Mouse (Mus musculus) cerebellum, adult 18-20 months (tissue): ENCODE measurements at regions not wholly inside any gene's neighbourhood (a gene's known extent, or its start where the extent isn't known, plus 50 kb on each side); places are given as distances from the start of the nearest gene placed in this dataset.

Source experiments
- DNase-seq, 2 experiments: peaks; one replicate each; pipeline ENCODE4 v3.0.0; 2021

GRCm38 (mm10) chr12:12814693-12815092 lies 127.0 kb downstream of the Mycn start:
- DNase-seq: no peak

DNA sequence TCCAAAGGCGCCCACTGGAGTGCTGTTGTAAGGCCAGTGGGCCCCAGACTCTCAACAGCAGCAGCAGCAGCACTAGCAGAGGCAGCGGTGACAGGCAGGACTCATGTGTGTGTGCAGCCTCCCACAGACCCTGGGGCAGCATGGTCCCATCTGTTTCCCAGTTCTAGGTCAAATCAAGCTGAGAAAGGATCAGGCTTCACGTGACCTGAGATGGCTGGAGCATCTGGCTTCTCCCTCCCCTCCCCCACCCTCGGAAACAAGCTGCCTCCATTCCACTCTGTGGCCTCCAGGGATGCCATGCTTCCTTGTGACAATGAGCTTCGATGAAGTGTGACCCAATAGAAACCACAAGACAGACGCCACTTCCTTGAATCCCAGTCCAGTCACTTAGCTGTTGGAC lies 128.8 kb downstream of the Mycn start:
- DNase-seq: no peak

GRCm38 (mm10) chr12:12810943-12811342 lies 130.8 kb downstream of the Mycn start:
- no peak for DNase-seq

DNA sequence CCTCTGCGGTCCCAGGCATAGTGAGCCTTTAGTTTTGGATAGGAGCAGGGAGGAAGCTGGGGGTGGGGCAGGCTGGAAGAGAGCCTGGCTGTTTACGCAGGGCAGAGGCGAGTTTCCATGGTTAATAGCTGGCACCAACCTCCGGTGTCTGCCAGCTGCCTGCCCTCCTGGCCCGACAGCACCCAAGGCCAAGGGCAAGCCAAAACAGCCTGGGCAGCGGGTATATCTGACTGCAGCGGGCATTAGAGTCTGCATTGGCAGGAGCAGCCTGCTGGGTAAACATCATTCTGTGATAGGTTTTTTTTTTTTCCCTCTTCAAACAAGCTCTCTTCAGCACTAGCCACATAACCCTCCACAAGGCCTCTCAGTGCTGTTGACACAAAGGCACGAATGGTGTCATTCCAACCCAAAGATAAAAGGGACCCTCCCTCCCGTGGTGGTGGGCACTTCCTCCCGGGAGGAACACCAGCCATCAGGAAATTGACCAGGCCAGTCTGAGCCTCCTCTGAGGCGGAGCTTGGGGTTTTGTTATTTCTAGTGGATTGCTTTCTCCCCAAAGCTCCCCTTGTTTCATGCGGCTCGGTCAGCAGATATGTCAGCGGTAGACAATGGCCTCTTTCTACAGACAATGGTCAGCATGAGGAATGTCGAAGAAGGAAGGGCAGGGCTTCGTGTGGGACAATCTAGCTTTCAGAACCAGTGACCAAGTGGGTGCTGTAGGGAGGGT lies 131.4 kb downstream of the Mycn start:
- DNase-seq: peak; percentile 20 to 28

- no peak for DNase-seq
Observed at GRCm38 (mm10) chr12:12808120-12808519, 133.6 kb downstream of the Mycn start.

- DNase-seq: no peak
Observed at GRCm38 (mm10) chr12:12803602-12804001, 138.1 kb downstream of the Mycn start.

GRCm38 (mm10) chr12:12802396-12802795 lies 139.3 kb downstream of the Mycn start:
- no peak for DNase-seq

DNA sequence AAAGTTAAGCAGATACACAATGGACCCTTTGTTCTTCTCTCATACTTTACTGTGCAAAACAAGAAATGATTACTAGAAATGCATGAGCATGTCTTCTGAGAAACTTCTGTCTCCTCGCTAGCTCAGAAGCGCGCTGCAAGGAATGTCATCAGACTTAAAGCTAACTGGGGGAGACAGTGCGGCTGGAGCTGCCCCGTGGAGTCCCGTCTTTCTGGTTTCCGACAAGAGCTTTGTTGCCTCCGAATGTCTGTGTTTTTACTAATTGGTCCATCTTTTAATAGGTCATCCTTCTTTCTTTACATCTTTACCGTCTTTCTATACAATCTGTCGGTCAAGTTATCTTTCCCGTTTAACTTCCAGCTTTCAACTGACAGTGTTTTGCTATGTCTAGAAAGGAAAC lies 140.0 kb downstream of the Mycn start:
- DNase-seq: no peak

DNA sequence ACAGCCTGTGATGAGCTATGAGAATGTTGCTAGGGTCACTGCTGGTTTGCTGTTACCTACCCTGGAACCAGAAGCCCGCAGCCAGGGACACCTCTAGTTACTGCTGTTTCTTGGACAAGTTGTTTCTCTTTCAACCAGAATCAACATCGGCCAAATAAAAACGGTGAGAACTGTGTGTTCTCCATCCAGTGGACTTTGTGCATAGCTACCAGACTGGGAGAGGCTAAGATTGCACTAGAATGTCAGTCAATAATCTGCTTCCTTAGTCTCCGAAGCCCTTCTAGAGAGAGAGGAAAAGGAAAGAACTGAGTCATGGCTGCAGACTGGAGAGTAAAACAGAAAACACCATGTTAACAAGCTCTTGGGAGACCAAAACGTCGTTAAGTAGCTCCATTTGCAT lies 141.6 kb downstream of the Mycn start:
- no peak for DNase-seq

DNA sequence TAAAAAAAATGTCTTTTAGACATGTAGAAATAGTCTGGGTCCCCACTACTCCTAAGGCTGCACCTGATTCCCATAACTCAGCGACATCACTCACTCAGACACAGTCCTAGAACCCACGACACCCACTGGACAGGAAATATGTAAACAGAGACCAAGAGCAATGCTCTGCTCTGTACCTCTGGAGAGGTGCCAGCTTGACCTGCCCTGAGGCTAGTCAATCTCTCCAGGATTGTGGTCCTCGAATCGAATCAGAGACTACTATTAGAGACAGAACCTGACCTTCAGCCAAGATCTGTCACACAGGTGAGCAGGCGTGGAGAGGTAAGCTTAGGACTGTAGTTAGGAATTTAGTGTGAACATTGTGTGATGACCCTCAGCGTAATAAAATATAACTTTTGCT lies 152.7 kb downstream of the Mycn start:
- no peak for DNase-seq

GRCm38 (mm10) chr12:12788263-12788852 lies 153.4 kb downstream of the Mycn start:
- DNase-seq: no peak

- no peak for DNase-seq
Observed at GRCm38 (mm10) chr12:12787608-12788262, 154.0 kb downstream of the Mycn start.

- no peak for DNase-seq
Observed at GRCm38 (mm10) chr12:12787161-12787560, 154.6 kb downstream of the Mycn start.

GRCm38 (mm10) chr12:12783699-12784605 lies 157.8 kb downstream of the Mycn start:
- no peak for DNase-seq

- no peak for DNase-seq
Observed at GRCm38 (mm10) chr12:12781526-12781925, 160.2 kb downstream of the Mycn start.

DNA sequence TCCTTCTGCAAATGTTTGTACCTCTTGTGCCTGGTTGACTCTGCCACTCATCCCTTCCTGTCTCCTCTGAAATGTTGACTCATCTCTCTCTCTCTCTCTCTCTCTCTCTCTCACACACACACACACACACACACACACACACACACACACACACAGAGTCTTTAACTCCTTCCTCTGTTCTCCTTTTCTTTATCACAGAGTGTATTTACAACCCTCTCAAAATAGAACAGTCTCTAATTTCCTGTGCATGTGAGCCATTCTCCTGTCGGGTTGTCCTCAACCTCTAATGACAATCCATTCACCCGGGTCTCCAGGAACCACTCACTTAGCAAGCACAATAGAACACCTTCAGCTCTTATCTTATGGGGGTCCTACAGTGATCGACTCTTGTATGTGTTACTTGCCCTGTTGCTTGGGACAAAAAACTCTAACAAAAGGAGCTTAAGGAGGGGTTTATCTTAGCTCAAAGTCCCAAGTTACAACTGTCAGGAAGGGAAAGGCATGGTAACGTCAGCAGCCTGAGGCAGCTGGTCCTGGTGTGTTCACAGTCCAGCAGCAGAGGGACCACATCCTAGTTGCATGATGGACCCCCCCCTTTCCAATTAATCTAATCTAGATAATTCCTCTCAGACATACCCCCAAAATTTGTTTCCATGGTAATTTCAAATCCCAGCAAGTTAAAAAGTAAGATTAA lies 163.0 kb downstream of the Mycn start:
- no peak for DNase-seq

- no peak for DNase-seq
Observed at GRCm38 (mm10) chr12:12777422-12777821, 164.3 kb downstream of the Mycn start.

- no peak for DNase-seq
Observed at GRCm38 (mm10) chr12:12776783-12777182, 164.9 kb downstream of the Mycn start.

DNA sequence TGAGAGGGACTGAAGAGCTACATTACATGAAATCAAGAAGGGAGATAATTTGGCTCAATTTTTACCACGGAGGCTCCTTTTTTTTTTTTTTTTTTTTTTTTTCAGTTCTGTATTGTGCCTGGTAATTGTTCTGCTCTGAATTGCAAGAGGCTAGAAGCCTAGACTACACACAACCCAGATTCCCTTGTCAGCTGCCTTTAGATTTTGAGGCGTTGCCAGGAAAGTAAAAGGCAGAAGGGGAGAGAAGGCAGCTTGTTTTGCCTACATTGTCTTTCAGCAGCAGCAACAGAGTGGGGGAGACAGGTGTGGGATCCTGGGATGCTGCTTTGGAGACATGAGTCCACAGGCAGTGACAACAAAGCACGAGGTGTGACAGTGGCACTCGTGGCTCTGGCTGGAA lies 170.7 kb downstream of the Mycn start:
- no peak for DNase-seq

GRCm38 (mm10) chr12:12766510-12767304 lies 175.0 kb downstream of the Mycn start:
- DNase-seq: no peak

DNA sequence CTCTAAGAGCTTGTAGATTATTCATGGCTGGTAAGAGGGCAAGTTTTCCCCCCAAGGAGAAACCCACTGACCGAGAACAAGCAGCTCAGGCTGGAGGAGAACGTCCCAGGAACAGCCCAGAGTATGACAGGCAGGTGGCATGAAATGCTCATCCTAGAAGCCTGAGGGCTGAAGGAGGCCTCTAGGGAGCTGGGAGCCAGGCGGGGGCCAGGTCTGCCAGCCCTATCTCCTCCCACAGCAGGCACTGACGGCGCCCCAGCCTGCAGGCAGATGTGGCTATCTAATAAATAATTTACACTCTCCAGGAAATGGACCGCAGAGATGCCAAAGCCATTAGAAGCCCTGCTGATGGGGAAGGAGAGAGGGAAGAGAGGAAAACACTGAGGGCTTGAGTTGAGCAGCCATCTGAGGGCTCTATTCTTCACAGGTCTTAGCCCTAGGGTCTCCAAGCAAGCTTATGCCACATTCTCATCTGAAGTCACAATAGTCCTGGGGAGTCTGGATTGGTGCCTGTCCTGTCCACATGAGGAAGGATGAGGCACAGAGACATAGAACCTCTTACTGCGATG lies 176.1 kb downstream of the Mycn start:
- no peak for DNase-seq
